Mouse (Mus musculus) erythroblast, adult 5-6 weeks (primary cell): ENCODE data around the gene D3Ertd254e. TPM values are rescaled to one million over a fixed set of nuclear protein-coding genes. Genes with fewer than 3 reads are reported as not detected.

Experiments used
- ATAC-seq: replicated peaks from 2 replicates; pipeline ENCODE4 v1.8.0; 2016; ENCODE audit warnings: moderate number of reproducible peaks, mild to moderate bottlenecking, moderate TSS enrichment, inconsistent platforms; ENCODE audit not compliant: poor library complexity, low FRiP score, severe bottlenecking
- total RNA-seq, 2 experiments: library from RNA; stranded (forward) in 1 of 2; stranded (reverse) in 1 of 2; fragments of 150-400 nt in 1 of 2; fragments of 200-764, 138-1000 nt in 1 of 2; gene quantifications; 2 replicates each; pipeline versions ENCODE4 v1.2.3 to v1.2.4; 2015 to 2017; ENCODE audit warnings: low replicate concordance in 2 of 2

The D3Ertd254e gene
- total RNA-seq, 2 experiments from 2014 or later: under 0.01 to 1.1 TPM

DNA sequence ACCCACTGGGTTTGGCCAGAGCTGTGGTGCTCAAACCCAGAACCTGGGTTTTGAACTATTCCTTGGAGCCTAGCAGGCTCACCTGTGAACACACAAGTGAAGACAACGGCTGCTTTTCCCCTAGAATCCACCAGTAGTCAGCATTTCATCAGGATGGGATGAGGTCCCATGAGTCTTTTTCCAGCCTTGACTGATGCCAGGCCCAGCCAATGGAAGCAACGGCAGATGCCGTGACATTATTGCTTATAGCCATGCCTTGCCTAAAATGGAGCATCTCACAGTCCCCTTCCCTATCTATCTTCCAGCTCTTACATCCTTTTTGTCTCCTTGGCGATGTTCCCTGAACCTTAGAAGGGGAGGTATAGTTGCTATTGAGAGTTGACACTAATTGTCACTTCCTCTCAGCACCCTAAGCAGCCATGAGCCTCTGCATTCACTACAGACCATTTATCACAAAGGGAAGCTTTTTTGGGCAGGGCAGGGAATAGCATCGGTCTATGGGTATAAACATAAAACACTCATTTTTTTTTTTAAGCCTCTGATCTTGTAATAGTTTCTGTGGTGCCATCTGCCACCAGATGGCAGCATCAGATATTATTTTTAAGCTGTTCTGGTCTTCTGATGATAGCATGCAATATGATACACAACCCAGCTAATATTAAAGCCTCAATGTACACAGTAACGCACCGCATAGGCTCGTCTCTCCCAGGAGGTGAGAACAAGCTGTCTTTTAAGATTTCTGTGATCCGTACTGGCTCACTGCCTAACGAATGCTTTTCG, 59.1 kb downstream of the D3Ertd254e start:
- no peak for ATAC-seq

DNA sequence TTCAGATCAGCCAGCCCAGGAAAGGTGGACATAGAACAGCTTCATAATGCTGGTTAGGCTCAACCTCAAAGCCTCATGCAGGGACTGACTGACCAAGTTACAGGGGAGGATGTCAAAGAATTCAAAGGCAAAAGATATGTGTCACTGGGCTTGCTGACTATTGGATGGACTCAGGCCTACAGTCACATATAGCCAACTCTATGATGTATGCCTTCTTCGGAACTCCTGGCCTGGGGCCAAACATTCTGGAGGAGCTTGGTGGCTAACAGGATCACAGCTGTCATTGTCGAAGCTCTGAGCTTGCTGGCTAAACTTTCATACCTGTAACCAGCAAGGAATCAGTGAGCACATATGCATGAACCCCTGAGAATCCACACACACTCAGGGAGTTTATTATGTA, 60.1 kb downstream of the D3Ertd254e start:
- no peak for ATAC-seq

DNA sequence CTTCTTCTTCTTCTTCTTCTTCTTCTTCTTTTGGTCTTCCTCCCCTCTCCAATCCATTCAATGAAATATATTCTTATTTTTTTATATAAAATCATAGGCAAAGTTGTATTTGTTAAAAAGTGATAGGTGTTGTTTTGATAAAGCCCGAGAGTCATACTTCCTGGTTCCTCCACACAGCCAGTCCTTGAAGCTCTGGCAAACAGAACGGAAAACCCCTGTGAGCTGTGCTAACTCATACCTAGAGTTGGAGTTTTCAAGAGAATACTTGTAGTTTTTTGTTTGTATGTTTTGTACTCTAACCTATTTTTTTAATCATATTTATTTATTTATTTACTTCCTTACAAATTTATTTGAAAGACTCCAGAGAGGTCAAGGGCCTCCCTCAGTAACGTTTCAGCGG, 61.9 kb downstream of the D3Ertd254e start:
- no peak for ATAC-seq

Other genes starting within 250 kb of the D3Ertd254e start
- 237 and 278 TPM in 2 replicates for gene Dcun1d1, start 213.6 kb upstream of the D3Ertd254e start, total RNA-seq (2015; ENCODE audit: low replicate concordance)
- 289 and 306 TPM in 2 replicates for gene Dcun1d1, start 213.6 kb upstream of the D3Ertd254e start, total RNA-seq (2017; ENCODE audit: low replicate concordance)
- gene Mccc1, start 150.3 kb upstream of the D3Ertd254e start, total RNA-seq (2015; ENCODE audit: low replicate concordance): 2.1 and 11.3 TPM in 2 replicates
- gene Mccc1, start 150.3 kb upstream of the D3Ertd254e start, total RNA-seq (2017; ENCODE audit: low replicate concordance): 2.1 and 7.3 TPM in 2 replicates
- gene Ccdc144b, start 97.5 kb upstream of the D3Ertd254e start, total RNA-seq (2015; ENCODE audit: low replicate concordance): not detected in 2 replicates
- gene Ccdc144b, start 97.5 kb upstream of the D3Ertd254e start, total RNA-seq (2017; ENCODE audit: low replicate concordance): 0.26 and 1.1 TPM in 2 replicates
- gene Acad9, start 85.0 kb upstream of the D3Ertd254e start, total RNA-seq (2015; ENCODE audit: low replicate concordance): 4.2 TPM in 2 replicates
- 5.0 and 14.8 TPM in 2 replicates for gene Acad9, start 85.0 kb upstream of the D3Ertd254e start, total RNA-seq (2017; ENCODE audit: low replicate concordance)
- not detected in 2 replicates for gene Qrfpr, start 71.3 kb downstream of the D3Ertd254e start, total RNA-seq (2015; ENCODE audit: low replicate concordance)
- gene Qrfpr, start 71.3 kb downstream of the D3Ertd254e start, total RNA-seq (2017; ENCODE audit: low replicate concordance): not detected in 2 replicates